Mouse (Mus musculus): Measurements from ENCODE around the gene Stard13. TPM values are rescaled to one million over a fixed set of nuclear protein-coding genes. Genes with fewer than 3 reads are reported as not detected.

The Stard13 gene
- total RNA-seq, 2 experiments from 2014 or later: 23.6 TPM

DNA sequence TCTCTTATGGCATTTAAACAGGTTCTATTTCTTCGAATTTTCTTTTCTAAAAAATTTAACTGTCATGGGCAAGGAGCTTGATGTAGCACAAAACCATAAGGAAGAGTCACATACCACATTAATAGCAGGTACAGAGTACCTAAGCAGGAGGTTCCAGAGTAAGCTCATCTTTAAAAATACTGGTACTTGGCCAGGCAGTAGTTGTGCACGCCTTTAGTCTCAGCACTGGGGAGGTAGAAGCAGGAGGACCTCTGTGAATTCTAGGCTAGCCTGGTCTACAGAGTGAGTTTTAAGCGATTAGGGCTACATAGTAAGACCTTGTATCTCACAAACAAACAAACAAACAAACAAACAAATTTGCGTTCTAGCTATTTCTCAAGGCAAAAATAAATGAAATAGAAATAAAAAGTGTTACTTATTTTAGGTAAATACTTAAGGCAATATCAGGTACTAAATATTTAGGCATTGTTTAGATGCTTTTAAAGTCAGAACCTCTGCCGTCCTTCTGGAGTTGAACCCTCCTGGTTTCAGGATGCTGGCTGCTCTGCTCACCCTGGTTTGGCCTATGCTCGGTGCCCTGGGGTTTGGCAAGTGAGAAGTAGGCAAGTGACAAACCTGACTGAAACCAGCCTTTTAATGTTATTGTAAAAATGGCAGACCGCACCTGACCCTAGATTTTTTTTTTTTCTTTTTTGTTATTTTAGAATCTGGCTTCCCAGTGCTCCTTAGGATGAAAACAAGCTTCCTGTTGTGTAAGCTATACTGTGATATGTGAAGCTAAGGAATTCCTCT is 122.4 kb downstream of the Stard13 start:
- no peak for DNase-seq
- intact Hi-C loops (cut with DNase I): no loop called here

DNA sequence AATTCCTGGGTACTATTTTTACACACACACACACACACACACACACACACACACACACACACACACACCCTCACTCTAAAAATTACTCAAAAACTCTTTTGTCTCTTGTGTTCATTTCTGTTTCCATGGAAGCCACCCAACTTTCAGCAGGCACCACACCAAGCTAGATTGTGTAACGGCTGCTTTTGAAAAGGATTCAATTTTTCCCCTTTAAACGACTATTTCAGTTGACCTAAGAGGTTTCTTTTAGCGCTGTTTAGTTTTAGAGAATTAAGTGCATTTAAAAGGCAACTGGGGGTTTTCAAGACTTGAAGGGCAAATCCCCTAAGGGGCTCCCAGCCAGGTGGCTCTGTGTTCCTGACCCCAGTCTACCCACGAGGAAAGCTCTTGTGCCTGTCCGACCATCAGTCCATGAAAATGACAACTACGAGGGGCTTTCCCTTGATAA is 123.2 kb downstream of the Stard13 start:
- peak; percentile 75 to 78 for DNase-seq
- intact Hi-C loops (cut with DNase I): no loop called here

GRCm38 (mm10) chr5:151109822-151110221 is 123.8 kb downstream of the Stard13 start:
- intact Hi-C loops (cut with DNase I): no loop called here
- no peak for DNase-seq

DNA sequence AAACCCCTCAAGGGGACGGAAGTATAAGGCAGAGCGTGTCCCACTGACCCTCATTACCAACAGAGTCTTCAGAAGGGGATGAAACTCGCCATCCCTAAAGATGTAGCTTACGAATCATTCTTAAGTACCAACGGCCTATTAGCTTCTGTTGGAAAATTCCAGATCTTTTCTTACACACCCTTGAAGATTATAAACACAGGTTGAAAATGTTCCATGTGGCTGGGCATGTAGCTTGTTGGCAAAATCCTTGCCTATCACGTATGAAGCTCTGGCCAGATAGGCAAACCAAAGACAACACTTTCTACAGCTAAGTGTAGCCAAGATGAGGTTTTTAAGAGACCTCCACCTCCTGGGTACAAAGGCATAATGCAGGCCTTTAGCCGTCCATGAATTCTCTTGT is 124.7 kb downstream of the Stard13 start:
- intact Hi-C loops (cut with DNase I): no loop called here
- DNase-seq: no peak

- peak; percentile 30 to 45 for DNase-seq
- intact Hi-C loops (cut with DNase I): no loop called here
Observed at GRCm38 (mm10) chr5:151108291-151108897, 125.2 kb downstream of the Stard13 start.

DNA sequence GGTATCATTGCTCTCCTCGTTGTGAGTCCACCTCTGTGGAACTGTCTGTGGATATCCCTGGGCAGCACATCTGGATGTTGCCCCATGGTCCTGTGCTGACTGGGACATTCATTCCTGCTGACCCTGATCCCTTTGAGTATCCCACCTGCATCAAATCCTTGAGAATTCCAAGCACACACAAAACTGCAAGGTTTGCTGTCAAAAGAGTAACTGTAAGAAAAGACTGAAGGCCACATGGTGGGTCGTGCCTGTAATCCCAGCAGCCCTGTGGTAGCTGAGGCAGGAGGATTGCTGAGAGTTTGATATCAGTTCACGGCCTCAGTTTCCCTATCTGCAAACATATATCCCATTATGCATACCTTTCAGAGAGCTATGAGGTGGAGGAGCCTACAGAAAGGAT is 126.8 kb downstream of the Stard13 start:
- DNase-seq: no peak

GRCm38 (mm10) chr5:151105054-151105971 is 128.3 kb downstream of the Stard13 start:
- intact Hi-C loops (cut with DNase I): no loop called here
- DNase-seq: no peak

More for the DNA sequence above, 126.8 kb downstream of the Stard13 start:
- intact Hi-C loops (cut with DNase I): no loop called here

- DNase-seq: no peak
- intact Hi-C loops (cut with DNase I): no loop called here
Observed at GRCm38 (mm10) chr5:151104354-151105053, 129.1 kb downstream of the Stard13 start.

- no peak for DNase-seq
- intact Hi-C loops (cut with DNase I): no loop called here
Observed at GRCm38 (mm10) chr5:151103284-151103683, 130.4 kb downstream of the Stard13 start.

DNA sequence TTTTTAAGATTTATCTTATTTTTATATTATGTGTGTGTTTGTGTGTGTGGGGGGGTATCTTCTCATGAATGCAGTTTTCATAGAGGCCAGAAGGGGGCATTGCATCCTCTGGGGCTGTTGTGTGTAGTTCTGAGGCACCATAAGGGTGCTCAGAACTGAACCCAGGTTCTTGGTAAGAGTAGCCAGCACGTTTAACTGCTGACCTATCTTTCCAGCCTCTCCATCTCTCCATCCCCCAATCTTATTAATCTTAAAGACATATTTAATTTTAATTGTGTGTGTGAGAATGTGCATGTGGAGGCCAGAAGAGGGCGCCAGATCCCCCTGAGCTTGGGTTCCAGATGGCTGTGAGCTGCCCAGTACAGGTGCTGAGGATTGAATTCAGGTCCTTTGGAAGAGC is 131.4 kb downstream of the Stard13 start:
- intact Hi-C loops (cut with DNase I): no loop called here

GRCm38 (mm10) chr5:151096012-151096411 is 137.6 kb downstream of the Stard13 start:
- DNase-seq: no peak
- intact Hi-C loops (cut with DNase I): no loop called here

More for the DNA sequence above, 131.4 kb downstream of the Stard13 start:
- no peak for DNase-seq

GRCm38 (mm10) chr5:151092886-151093665 is 140.6 kb downstream of the Stard13 start:
- intact Hi-C loops (cut with DNase I): no loop called here
- no peak for DNase-seq

DNA sequence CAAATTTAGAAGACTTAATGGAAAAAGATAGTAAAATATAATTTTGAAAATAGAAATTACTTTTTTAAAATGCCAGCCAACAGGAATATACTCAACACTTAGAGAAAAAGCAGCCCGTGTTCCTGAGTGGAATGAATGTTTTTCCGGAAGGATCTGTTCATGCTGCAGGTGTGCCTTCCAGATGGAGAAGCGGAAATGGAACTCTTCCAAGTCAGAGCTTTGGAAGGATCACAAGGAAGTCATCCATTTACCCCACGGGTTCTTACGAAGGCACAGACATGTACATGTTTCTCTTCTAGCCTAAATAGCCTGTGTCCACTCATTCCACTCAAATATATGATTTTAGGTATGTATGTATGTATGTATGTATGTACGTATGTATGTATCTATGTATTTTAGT is 142.6 kb downstream of the Stard13 start:
- intact Hi-C loops (cut with DNase I): no loop called here
- no peak for DNase-seq

DNA sequence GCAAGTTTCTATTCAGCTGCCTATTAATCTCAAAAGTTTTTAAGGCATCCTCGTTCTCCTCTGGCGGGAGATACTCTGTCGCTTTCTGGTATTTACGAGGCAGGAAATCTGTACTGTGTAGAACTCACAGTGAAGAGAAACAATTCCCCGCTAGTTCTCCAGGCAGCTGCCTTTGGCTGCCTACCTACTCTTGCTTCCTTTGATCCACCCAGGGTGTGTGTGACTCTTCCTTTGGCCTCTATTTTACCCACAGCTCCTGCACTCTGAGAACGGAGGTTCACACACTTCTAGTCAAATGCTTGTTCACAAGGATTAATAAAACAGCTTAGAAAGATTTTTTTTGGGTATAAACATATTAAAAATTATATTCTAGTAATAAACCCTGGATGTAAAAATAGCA is 144.4 kb downstream of the Stard13 start:
- DNase-seq: no peak
- intact Hi-C loops (cut with DNase I): no loop called here

DNA sequence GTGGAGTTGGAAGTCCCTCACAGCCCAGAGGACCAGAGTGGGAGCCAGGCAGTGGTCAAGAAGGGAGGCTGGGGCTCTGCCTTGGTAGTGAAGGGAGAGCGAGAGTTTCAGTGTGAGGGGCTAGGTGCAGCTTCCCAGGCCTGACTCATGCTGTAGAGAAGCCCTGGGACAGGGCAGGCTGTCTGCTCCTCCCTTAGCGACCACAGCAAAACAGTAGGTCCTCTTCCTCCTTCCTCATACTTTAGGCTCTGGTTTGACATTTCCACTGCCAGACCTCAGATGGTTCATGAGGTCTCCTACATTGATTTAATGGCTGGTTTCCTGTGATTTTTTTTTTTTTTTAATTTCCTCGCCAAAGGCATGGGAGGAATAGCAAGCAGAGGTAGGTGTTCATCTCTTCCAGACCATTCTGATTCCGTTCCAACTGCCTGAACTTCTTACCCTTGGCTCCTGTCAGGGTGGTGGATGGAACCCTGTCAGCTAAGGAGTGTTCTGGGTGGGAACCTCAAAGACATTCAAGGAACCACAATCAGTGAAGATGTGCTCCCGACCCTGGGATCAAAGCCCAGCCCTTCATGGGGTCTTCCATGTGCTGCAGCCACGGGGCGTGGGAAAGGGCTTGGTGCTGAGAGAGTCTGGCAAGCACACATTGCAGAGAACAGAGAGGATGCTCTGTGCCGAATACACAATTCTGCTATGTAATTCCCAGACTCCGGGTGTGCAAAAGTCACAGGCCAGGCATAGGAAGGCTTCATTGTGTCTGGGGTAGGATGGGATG is 147.0 kb downstream of the Stard13 start:
- intact Hi-C loops (cut with DNase I): no loop called here
- no peak for DNase-seq

- intact Hi-C loops (cut with DNase I): no loop called here
- no peak for DNase-seq
Observed at GRCm38 (mm10) chr5:151085749-151086148, 147.9 kb downstream of the Stard13 start.

DNA sequence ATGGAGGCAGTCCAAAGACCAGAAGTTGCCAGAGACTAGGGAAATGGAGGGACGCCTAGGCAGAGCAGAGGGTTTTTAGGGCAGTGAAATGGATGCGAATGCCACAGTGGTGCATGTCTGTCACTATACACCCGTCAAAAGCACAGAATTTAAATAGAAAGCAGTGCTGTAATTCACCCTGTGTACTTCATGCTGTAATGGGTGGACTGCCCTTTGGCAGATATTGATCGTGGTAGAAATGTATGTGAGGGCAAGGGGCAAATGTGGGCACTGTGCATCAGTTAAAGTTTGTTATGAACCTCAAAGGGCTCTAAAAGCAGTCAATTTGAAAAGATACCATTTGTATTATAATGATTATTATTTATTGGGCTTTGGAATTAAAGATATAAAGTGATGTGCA is 153.4 kb downstream of the Stard13 start:
- DNase-seq: no peak
- intact Hi-C loops (cut with DNase I): no loop called here

DNA sequence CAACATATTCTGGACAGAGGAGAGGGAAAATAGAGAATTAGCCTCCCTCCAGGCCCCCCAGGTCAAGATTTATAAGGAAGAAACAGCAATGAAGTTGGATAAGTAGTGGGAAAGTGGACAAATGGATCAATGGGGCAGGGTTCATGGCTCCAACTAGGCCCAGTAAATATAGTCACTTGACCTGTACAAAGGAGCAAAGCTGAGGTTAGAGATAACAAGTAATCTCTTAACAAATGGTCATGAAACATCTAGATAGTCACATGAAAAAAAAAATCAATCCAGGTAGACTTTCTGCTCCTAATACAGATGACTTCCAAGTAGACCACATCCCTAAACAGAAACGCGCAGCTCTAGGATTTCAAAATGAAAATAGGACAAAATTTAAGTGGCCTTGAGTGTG is 155.7 kb downstream of the Stard13 start:
- no peak for DNase-seq
- intact Hi-C loops (cut with DNase I): no loop called here

DNA sequence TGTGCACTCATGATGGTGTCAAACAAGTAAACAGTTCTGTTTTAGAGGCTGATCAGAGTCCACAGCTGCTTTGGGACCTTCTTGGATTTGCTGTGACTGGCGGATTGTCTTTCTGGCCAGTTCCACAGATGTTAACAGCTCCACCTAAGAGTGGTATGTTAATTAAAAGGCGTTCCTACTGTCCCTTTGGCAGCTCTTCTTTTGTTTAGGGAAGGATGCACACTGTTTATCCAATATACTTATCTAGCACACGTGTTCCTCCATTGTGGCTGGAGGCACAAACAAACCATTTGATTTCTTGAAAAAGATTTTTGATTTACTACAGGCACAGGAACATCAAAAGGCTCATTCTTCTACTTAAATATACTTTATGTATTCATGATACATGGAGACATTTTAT is 156.7 kb downstream of the Stard13 start:
- intact Hi-C loops (cut with DNase I): no loop called here
- DNase-seq: no peak
